Mouse (Mus musculus): Measurements from ENCODE around the gene Susd4. TPM values are rescaled to one million over a fixed set of nuclear protein-coding genes. Genes with fewer than 3 reads are reported as not detected.

The Susd4 gene
- polyA plus RNA-seq, 1 experiment, result not detected

DNA sequence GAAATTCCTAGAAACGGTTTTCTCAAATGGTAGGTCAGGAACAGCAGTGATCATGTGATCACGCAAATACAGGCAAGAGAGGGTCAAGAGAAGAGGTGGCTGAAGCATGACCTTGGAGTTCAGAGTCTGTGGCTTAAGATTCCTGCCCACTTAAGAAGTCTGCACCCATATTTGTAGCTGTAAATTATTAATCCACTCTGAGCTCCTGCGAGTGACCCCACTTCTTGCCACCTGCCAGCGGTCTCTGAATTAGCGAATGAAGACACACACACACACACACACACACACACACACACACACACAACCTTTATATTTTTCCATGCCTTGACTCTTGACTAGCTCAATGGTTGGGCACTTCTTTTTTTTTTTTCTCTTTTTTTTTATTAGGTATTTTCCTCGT is 99.7 kb downstream of the Susd4 start:
- no peak overlapping the region for H3K4me3 ChIP-seq (replicated peaks)
- no peaks in the 10 kb centered on the region for H3K9me3 ChIP-seq (ENCODE audit: control insufficient read depth, low read length)
- H3K27me3 ChIP-seq (ENCODE audit: control insufficient read depth), result no peaks in the 10 kb centered on the region
- H3K36me3 ChIP-seq (ENCODE audit: control insufficient read depth), result no peaks in the 10 kb centered on the region
- H3K4me1 ChIP-seq (ENCODE audit: control insufficient read depth), result no peaks in the 10 kb centered on the region
- TF ChIP-seq GATA1 (IDR thresholded peaks at IDR 0.05; ENCODE audit: low read length) (no peak), TAL1 (IDR thresholded peaks at IDR 0.05; ENCODE audit: low read length) (no peak)

DNA sequence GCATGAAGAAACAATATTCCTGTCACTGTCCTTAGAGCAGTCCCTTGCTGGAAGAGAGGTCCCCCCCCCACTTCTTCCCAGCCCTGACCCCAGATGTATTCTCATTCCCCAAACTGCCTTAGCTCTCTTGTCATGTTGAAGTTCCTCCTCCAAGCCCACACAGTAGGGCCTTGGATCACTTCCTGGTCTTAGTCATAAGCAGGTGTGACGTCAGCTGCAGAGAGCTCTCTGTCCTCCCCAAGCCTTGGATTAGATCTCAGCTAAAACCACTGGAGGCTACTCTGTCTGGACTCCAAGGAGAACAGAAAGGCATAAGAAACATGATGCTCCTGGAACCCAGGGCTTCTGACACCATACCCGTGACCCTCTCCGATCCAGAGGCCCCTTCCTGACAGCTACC is 104.2 kb downstream of the Susd4 start:
- no peaks in the 10 kb centered on the region for H3K36me3 ChIP-seq (ENCODE audit: control insufficient read depth)
- no peak overlapping the region for H3K4me3 ChIP-seq (replicated peaks)
- H3K27me3 ChIP-seq (ENCODE audit: control insufficient read depth), result no peaks in the 10 kb centered on the region
- no peaks in the 10 kb centered on the region for H3K4me1 ChIP-seq (ENCODE audit: control insufficient read depth)
- TF ChIP-seq GATA1 (IDR thresholded peaks at IDR 0.05; ENCODE audit: low read length) (no peak), TAL1 (IDR thresholded peaks at IDR 0.05; ENCODE audit: low read length) (no peak)
- peaks cover 14% of the 10 kb centered on the region for H3K9me3 ChIP-seq (ENCODE audit: control insufficient read depth, low read length)

DNA sequence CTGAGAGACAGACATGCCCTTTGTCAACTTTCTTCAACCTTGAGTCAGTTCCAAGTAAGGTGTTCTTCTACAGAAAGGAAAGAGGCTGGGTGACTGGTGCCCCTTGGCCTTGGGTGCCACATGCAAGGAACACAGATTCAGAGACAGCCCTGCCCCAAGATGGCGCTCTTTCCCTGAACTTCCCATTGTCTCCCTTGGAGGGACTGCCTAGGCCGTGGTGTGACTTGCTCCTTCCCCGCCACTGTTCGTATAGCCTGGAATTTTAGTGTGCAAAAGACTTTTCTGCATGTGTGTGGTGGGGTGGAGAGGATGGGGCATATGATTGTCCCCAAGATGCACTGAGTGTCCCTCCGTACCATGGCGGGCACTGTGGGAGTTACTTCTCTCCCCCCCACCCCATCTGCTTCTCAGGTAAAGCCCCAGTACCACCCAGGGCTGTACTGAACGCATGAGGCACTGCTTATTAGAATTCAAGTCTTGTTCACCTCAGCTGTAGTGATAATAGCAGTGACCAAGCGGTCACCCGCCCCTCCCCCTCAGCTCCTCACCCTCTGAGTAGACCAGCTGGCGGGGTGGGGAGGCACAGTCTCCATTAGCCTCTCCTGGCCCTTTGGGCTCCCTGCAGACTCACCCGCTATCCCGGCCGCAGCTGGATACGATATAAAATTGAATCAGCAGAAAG is 104.9 kb downstream of the Susd4 start:
- Histone ChIP-seq H3K4me1 (ENCODE audit: control insufficient read depth) (no peaks in the 10 kb centered on the region), H3K36me3 (ENCODE audit: control insufficient read depth) (no peaks in the 10 kb centered on the region), H3K27me3 (ENCODE audit: control insufficient read depth) (no peaks in the 10 kb centered on the region), H3K9me3 (ENCODE audit: control insufficient read depth, low read length) (peaks cover 16% of the 10 kb centered on the region), H3K4me3 (replicated peaks) (no peak overlapping the region)
- TF ChIP-seq GATA1 (IDR thresholded peaks at IDR 0.05; ENCODE audit: low read length) (no peak), TAL1 (IDR thresholded peaks at IDR 0.05; ENCODE audit: low read length) (no peak)

DNA sequence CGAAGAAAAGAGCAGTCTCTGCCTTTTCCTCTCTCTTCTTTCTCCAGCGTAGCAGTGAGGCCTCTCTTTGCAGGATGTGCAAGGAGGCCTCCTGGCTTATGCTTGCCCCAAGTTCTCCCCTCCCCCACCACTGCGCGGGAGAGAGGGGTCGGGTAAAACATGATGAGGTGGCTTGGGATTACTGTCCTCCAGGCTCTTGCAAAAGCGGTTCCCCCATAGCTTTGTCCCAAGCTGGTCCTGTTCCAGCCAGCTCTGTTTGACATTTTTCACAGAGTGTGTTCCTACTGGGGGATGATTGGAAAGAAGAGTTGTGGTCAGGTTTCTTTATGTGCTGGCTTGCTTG is 105.4 kb downstream of the Susd4 start:
- H3K4me3 ChIP-seq (replicated peaks), result no peak overlapping the region
- no peaks in the 10 kb centered on the region for H3K4me1 ChIP-seq (ENCODE audit: control insufficient read depth)
- no peak for TF ChIP-seq TAL1 (IDR thresholded peaks at IDR 0.05; ENCODE audit: low read length)
- no peak for TF ChIP-seq GATA1 (IDR thresholded peaks at IDR 0.05; ENCODE audit: low read length)
- H3K9me3 ChIP-seq (ENCODE audit: control insufficient read depth, low read length), result peaks cover 21% of the 10 kb centered on the region
- H3K36me3 ChIP-seq (ENCODE audit: control insufficient read depth), result no peaks in the 10 kb centered on the region
- H3K27me3 ChIP-seq (ENCODE audit: control insufficient read depth), result no peaks in the 10 kb centered on the region

DNA sequence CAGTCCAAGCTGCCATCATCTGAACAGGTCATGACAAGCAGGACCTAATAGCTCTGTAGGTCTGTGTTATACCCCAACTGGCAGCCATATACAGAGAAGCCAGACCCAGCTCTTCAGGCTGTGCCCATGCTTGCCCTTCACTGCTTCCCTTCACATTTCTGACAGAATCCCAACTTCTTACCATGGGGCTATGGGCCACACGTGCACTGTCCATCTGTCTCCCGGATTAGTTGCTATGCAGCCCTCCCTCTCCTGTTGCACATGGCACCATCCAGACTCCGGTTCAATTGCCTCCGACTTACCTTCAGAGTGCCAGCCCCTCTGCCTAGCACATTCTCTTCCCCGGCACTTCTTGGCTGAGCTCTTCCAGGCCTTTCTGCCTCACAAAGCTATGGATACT is 114.5 kb downstream of the Susd4 start:
- H3K4me1 ChIP-seq (ENCODE audit: control insufficient read depth), result no peaks in the 10 kb centered on the region
- H3K4me3 ChIP-seq (replicated peaks), result no peak overlapping the region
- no peaks in the 10 kb centered on the region for H3K36me3 ChIP-seq (ENCODE audit: control insufficient read depth)
- H3K27me3 ChIP-seq (ENCODE audit: control insufficient read depth), result no peaks in the 10 kb centered on the region
- TF ChIP-seq TAL1 (IDR thresholded peaks at IDR 0.05; ENCODE audit: low read length), result no peak
- TF ChIP-seq GATA1 (IDR thresholded peaks at IDR 0.05; ENCODE audit: low read length), result no peak
- peaks cover 26% of the 10 kb centered on the region for H3K9me3 ChIP-seq (ENCODE audit: control insufficient read depth, low read length)

DNA sequence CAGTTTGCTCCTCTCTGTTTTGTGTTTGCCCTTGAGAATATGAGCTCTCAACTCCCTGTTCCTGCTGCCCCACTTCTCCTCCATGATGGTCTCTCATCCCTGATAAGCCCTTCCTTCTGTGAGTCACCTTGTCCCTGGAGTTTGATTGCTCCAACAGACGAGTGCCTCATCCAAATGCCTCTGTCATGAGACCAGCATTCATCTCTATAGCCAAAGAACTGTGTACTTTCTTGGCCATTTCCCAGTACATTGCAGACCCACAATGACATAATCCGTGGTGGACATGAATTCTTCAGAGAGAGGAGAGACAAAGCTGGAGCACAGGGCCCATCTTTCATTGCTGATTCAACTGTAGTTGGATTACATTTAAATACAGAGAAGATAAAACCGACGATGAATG is 115.1 kb downstream of the Susd4 start:
- H3K4me1 ChIP-seq (ENCODE audit: control insufficient read depth), result no peaks in the 10 kb centered on the region
- H3K9me3 ChIP-seq (ENCODE audit: control insufficient read depth, low read length), result peaks cover 23% of the 10 kb centered on the region
- H3K27me3 ChIP-seq (ENCODE audit: control insufficient read depth), result no peaks in the 10 kb centered on the region
- TF ChIP-seq GATA1 (IDR thresholded peaks at IDR 0.05; ENCODE audit: low read length), result no peak
- no peaks in the 10 kb centered on the region for H3K36me3 ChIP-seq (ENCODE audit: control insufficient read depth)
- no peak overlapping the region for H3K4me3 ChIP-seq (replicated peaks)

DNA sequence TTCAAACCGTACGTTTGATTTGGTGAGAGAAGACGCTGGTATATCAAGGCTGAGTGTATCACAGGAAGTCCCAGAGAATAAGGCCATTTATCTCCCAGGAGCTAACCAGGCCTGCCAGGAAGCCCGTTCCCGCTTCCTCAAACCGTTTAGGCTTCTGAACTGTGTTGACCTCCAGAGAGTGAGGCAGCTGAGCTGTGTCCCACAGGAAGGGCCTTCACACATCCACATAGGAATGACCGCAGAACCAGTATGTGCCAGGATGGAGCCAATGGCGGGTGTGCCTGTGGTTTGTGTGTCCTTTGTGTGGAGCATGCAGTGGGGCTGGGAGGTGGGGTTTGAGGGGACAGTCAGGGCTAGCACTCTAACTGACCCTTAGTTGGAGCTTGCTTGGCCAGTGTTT is 117.6 kb downstream of the Susd4 start:
- Histone ChIP-seq H3K27me3 (ENCODE audit: control insufficient read depth) (no peaks in the 10 kb centered on the region), H3K4me1 (ENCODE audit: control insufficient read depth) (no peaks in the 10 kb centered on the region), H3K9me3 (ENCODE audit: control insufficient read depth, low read length) (peaks cover 15% of the 10 kb centered on the region), H3K4me3 (replicated peaks) (no peak overlapping the region), H3K36me3 (ENCODE audit: control insufficient read depth) (no peaks in the 10 kb centered on the region)
- no peak for TF ChIP-seq TAL1 (IDR thresholded peaks at IDR 0.05; ENCODE audit: low read length)
- no peak for TF ChIP-seq GATA1 (IDR thresholded peaks at IDR 0.05; ENCODE audit: low read length)

DNA sequence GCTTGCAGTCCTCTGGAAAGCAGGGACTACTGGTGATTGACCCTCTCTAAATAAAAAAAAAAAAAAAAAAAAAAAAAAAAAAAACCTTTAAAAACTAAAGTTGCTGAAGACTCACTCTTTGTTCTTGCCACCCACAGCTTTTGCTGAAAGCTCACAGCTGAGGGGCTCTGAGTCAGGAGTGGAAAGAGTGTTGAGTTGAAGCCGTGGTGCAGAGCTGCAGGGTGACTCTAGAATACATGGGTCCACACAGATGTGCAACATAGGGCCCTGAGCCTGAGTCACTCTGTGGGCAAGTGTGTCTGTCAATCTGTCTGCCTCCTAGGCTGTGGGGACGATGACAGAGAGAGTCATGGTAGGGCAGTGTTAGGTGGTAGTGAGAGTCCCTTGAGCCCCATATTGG is 119.0 kb downstream of the Susd4 start:
- no peak overlapping the region for H3K4me3 ChIP-seq (replicated peaks)
- H3K4me1 ChIP-seq (ENCODE audit: control insufficient read depth), result no peaks in the 10 kb centered on the region
- H3K9me3 ChIP-seq (ENCODE audit: control insufficient read depth, low read length), result peaks cover 22% of the 10 kb centered on the region
- H3K27me3 ChIP-seq (ENCODE audit: control insufficient read depth), result no peaks in the 10 kb centered on the region
- H3K36me3 ChIP-seq (ENCODE audit: control insufficient read depth), result no peaks in the 10 kb centered on the region
- TF ChIP-seq TAL1 (IDR thresholded peaks at IDR 0.05; ENCODE audit: low read length), result no peak
- TF ChIP-seq GATA1 (IDR thresholded peaks at IDR 0.05; ENCODE audit: low read length), result no peak

DNA sequence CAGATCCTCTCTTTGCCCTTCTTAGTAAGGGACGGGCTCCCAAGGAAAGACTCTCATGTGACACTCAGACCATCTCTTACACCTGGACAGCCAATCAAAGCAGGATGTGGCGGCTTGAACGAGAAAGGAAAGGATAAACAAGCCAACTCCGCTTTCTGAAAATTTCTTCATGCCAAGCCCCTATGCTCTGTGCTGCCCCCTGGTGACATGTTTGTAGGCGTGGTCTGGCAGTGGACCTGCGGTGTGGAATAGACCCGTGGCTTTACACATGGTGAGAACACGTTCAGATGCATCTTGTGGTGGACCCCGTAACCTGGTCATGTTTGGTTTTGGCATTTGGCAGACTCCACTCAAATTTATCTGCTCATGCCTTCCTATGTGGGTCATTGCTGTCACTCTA is 132.0 kb downstream of the Susd4 start:
- Histone ChIP-seq H3K4me3 (replicated peaks) (no peak overlapping the region), H3K27me3 (ENCODE audit: control insufficient read depth) (no peaks in the 10 kb centered on the region), H3K4me1 (ENCODE audit: control insufficient read depth) (no peaks in the 10 kb centered on the region), H3K36me3 (ENCODE audit: control insufficient read depth) (no peaks in the 10 kb centered on the region), H3K9me3 (ENCODE audit: control insufficient read depth, low read length) (peaks cover 17% of the 10 kb centered on the region)
- TF ChIP-seq TAL1 (IDR thresholded peaks at IDR 0.05; ENCODE audit: low read length) (no peak), GATA1 (IDR thresholded peaks at IDR 0.05; ENCODE audit: low read length) (no peak)

DNA sequence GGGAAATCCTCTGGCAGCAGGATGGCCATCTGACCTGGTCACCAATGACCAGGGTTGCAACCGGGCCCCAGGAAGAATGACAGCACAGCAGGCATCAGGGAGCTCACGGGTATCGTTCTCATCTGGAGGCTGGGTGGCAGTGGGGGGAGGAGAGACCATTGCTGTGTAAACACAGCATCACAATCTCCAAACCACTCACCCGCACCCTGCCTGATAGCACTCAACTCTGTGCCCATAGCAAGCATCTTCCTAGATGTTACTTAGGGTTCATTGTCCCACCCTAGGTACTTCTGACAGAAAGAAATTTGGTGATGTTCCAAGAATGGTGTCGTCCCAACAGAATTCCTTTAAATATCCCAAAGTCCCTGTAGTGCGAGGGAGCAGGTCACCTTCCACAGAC is 133.4 kb downstream of the Susd4 start:
- Histone ChIP-seq H3K4me1 (ENCODE audit: control insufficient read depth) (no peaks in the 10 kb centered on the region), H3K9me3 (ENCODE audit: control insufficient read depth, low read length) (peaks cover 4% of the 10 kb centered on the region), H3K27me3 (ENCODE audit: control insufficient read depth) (no peaks in the 10 kb centered on the region), H3K36me3 (ENCODE audit: control insufficient read depth) (no peaks in the 10 kb centered on the region), H3K4me3 (replicated peaks) (no peak overlapping the region)
- TF ChIP-seq GATA1 (IDR thresholded peaks at IDR 0.05; ENCODE audit: low read length) (no peak), TAL1 (IDR thresholded peaks at IDR 0.05; ENCODE audit: low read length) (no peak)

Measured in erythroblast, embryonic 14.5 days (primary cell).